Mouse (Mus musculus) stomach, embryonic 15.5 days (tissue): ENCODE measurements around the gene Gal3st3. TPM values are rescaled to one million over a fixed set of nuclear protein-coding genes. Genes with fewer than 3 reads are reported as not detected.

Experiments used
- ATAC-seq: fragments of 200-750 bp; cut with Nextera tagmentation; 2 replicates; pipeline ENCODE4 v1.8.0; 2017; ENCODE audit warnings: low read depth, moderate number of reproducible peaks, moderate TSS enrichment; ENCODE audit not compliant: insufficient read depth, low FRiP score
- H3K27ac ChIP-seq: fragments of 300-500 bp; sonication (generic); 2 replicates; pipeline ENCODE4 v1.5.1; 2015; ENCODE audit warnings: mild to moderate bottlenecking, inconsistent platforms
- H3K27me3 ChIP-seq: fragments of 300-500 bp; sonication (generic); replicated peaks from 2 replicates; pipeline ENCODE4 v1.6.1; 2015; ENCODE audit warnings: inconsistent platforms
- H3K36me3 ChIP-seq: fragments of 300-500 bp; sonication (generic); 2 replicates; pipeline ENCODE4 v1.6.1; 2015; ENCODE audit warnings: inconsistent platforms
- H3K4me1 ChIP-seq: fragments of 300-500 bp; sonication (generic); 2 replicates; pipeline ENCODE4 v1.6.1; 2015; ENCODE audit warnings: inconsistent platforms
- H3K4me2 ChIP-seq: fragments of 300-500 bp; sonication (generic); 2 replicates; pipeline ENCODE4 v1.6.1; 2015; ENCODE audit warnings: mild to moderate bottlenecking, inconsistent platforms
- H3K4me3 ChIP-seq: fragments of 300-500 bp; sonication (generic); replicated peaks from 2 replicates; pipeline ENCODE4 v1.5.1; 2015; ENCODE audit warnings: inconsistent platforms
- H3K9ac ChIP-seq: fragments of 300-500 bp; sonication (generic); 2 replicates; pipeline ENCODE4 v1.6.1; 2015; ENCODE audit warnings: inconsistent platforms
- H3K9me3 ChIP-seq: fragments of 300-500 bp; sonication (generic); 2 replicates; pipeline ENCODE4 v1.6.1; 2016; ENCODE audit warnings: inconsistent platforms
- WGBS: fragments of 180-500 bp; shearing (Covaris S2); methylation state at CpG from one replicate; pipeline ENCODE4 v1.1.7; 2015; 5-methylcytosine and 5-hydroxymethylcytosine counted together
- polyA plus RNA-seq: library from polyadenylated mRNA; unstranded; fragments of >200 nt; fragmentation: Nextera tagmentation; extraction: Ambion mirVana; gene quantifications from 2 replicates; pipeline ENCODE4 v1.2.1, GENCODE M21; 2015

Gene Gal3st3
- polyA plus RNA-seq, result 2.2 and 2.9 TPM in 2 replicates

- 8% methylated on average over 29 of the region's 32 CpGs for WGBS
- Histone ChIP-seq H3K9ac (peak within 1 kb of the TSS; percentile 30; the same call in 1 of the 2 replicates), H3K4me1 (peaks cover 13% of the 10 kb centered on the region; the same call in 1 of the 2 replicates), H3K4me3 (peak within 1 kb of the TSS; percentile 41), H3K27me3 (no peaks in the 10 kb centered on the region), H3K9me3 (no peaks in the 10 kb centered on the region), H3K27ac (no peak within 1 kb of the TSS), H3K4me2 (peak within 1 kb of the TSS; percentile 65), H3K36me3 (no peaks in the 10 kb centered on the region)
- no peak for ATAC-seq
These were observed at the start of gene Gal3st3 for GRCm38 (mm10) chr19:5297903-5298800. TSS of gene Gal3st3 (plus strand) at chr19:5298331.

- Histone ChIP-seq H3K9ac (no peak overlapping the region), H3K36me3 (no peaks in the 10 kb centered on the region), H3K27me3 (no peaks in the 10 kb centered on the region), H3K4me1 (no peaks in the 10 kb centered on the region; the same call in 1 of the 2 replicates), H3K4me2 (no peak overlapping the region), H3K27ac (peak overlapping the region; percentile 68; the same call in 1 of the 2 replicates), H3K4me3 (no peak overlapping the region), H3K9me3 (no peaks in the 10 kb centered on the region)
- no peak for ATAC-seq
- WGBS, result 35% methylated on average over 3 of the region's 3 CpGs
These were observed 41.0 kb upstream of the Gal3st3 start for GRCm38 (mm10) chr19:5257140-5257539.

- no peaks in the 10 kb centered on the region for H3K36me3 ChIP-seq
- H3K4me2 ChIP-seq, result no peak overlapping the region
- no peaks in the 10 kb centered on the region for H3K27me3 ChIP-seq
- no peaks in the 10 kb centered on the region for H3K9me3 ChIP-seq
- no peak overlapping the region for H3K4me3 ChIP-seq
- no peak overlapping the region for H3K27ac ChIP-seq
- 88% methylated on average over 5 of the region's 5 CpGs for WGBS
- peak; percentile 53; the same call in 1 of the 2 replicates for ATAC-seq
- H3K9ac ChIP-seq, result no peak overlapping the region
- H3K4me1 ChIP-seq, result peaks cover 5% of the 10 kb centered on the region; the same call in 1 of the 2 replicates
These were observed 31.1 kb upstream of the Gal3st3 start for GRCm38 (mm10) chr19:5267015-5267414.

GRCm38 (mm10) chr19:5268017-5268416, 30.1 kb upstream of the Gal3st3 start:
- H3K36me3 ChIP-seq, result no peaks in the 10 kb centered on the region
- H3K9ac ChIP-seq, result no peak overlapping the region
- no peaks in the 10 kb centered on the region for H3K9me3 ChIP-seq
- H3K27me3 ChIP-seq, result no peaks in the 10 kb centered on the region
- H3K4me2 ChIP-seq, result no peak overlapping the region
- peaks cover 5% of the 10 kb centered on the region; the same call in 1 of the 2 replicates for H3K4me1 ChIP-seq
- ATAC-seq, result no peak
- no peak overlapping the region for H3K4me3 ChIP-seq
- no peak overlapping the region for H3K27ac ChIP-seq

- Histone ChIP-seq H3K9ac (no peak overlapping the region), H3K4me1 (peaks cover 7% of the 10 kb centered on the region; the same call in 1 of the 2 replicates), H3K27ac (no peak overlapping the region), H3K4me3 (no peak overlapping the region), H3K36me3 (peaks cover under 1% of the 10 kb centered on the region; the same call in 1 of the 2 replicates), H3K27me3 (no peaks in the 10 kb centered on the region), H3K9me3 (no peaks in the 10 kb centered on the region), H3K4me2 (no peak overlapping the region)
- no peak for ATAC-seq
- WGBS, result 78% methylated on average over 3 of the region's 3 CpGs
These were observed 29.3 kb upstream of the Gal3st3 start for GRCm38 (mm10) chr19:5268875-5269274.

- Histone ChIP-seq H3K9me3 (no peaks in the 10 kb centered on the region), H3K36me3 (peaks cover 6% of the 10 kb centered on the region; the same call in 1 of the 2 replicates), H3K27ac (no peak overlapping the region), H3K9ac (no peak overlapping the region), H3K4me2 (no peak overlapping the region), H3K27me3 (no peaks in the 10 kb centered on the region), H3K4me3 (no peak overlapping the region), H3K4me1 (peaks cover 11% of the 10 kb centered on the region; the same call in 1 of the 2 replicates)
- no peak for ATAC-seq
- 75% methylated on average over 5 of the region's 5 CpGs for WGBS
These were observed 28.7 kb upstream of the Gal3st3 start for GRCm38 (mm10) chr19:5269392-5269791.

GRCm38 (mm10) chr19:5271430-5271829, 26.7 kb upstream of the Gal3st3 start:
- peak overlapping the region; percentile 92; the same call in 1 of the 2 replicates for H3K4me3 ChIP-seq
- peak overlapping the region; percentile 87 for H3K4me2 ChIP-seq
- H3K27me3 ChIP-seq, result no peaks in the 10 kb centered on the region
- WGBS, result 37% methylated on average over 1 of the region's 1 CpGs
- no peak overlapping the region for H3K27ac ChIP-seq
- no peak for ATAC-seq
- H3K9ac ChIP-seq, result 0 out of 2 replicates have a peak overlapping the region, but pooled peaks have one; percentile 88
- peaks cover 11% of the 10 kb centered on the region; the same call in 1 of the 2 replicates for H3K4me1 ChIP-seq
- no peaks in the 10 kb centered on the region for H3K9me3 ChIP-seq
- peaks cover 18% of the 10 kb centered on the region for H3K36me3 ChIP-seq

- no peaks in the 10 kb centered on the region for H3K27me3 ChIP-seq
- ATAC-seq, result peak; percentile 29
- peak overlapping the region; percentile 92 for H3K4me3 ChIP-seq
- H3K4me1 ChIP-seq, result peaks cover 11% of the 10 kb centered on the region; the same call in 1 of the 2 replicates
- H3K9me3 ChIP-seq, result no peaks in the 10 kb centered on the region
- peak overlapping the region; percentile 88 for H3K9ac ChIP-seq
- 1% methylated on average over 30 of the region's 30 CpGs for WGBS
- peak overlapping the region; percentile 90 for H3K27ac ChIP-seq
- H3K36me3 ChIP-seq, result peaks cover 21% of the 10 kb centered on the region
- H3K4me2 ChIP-seq, result peak overlapping the region; percentile 87
These were observed 25.8 kb upstream of the Gal3st3 start for GRCm38 (mm10) chr19:5272326-5272795.

GRCm38 (mm10) chr19:5272801-5273733, 25.1 kb upstream of the Gal3st3 start, which contains the start of gene Pacs1:
TSS of gene Pacs1 (minus strand) at chr19:5273119.
- WGBS, result under 1% methylated on average over 79 of the region's 97 CpGs
- H3K4me1 ChIP-seq, result peaks cover 11% of the 10 kb centered on the region; the same call in 1 of the 2 replicates
- H3K9ac ChIP-seq, result peak within 1 kb of the TSS; percentile 88
- peak within 1 kb of the TSS; percentile 92 for H3K4me3 ChIP-seq
- H3K36me3 ChIP-seq, result peaks cover 26% of the 10 kb centered on the region
- peak; percentile 91 for ATAC-seq
- H3K27ac ChIP-seq, result peak within 1 kb of the TSS; percentile 90
- peak within 1 kb of the TSS; percentile 87 for H3K4me2 ChIP-seq
- H3K27me3 ChIP-seq, result no peaks in the 10 kb centered on the region
- H3K9me3 ChIP-seq, result no peaks in the 10 kb centered on the region

- no peak for ATAC-seq
- Histone ChIP-seq H3K9ac (no peak overlapping the region), H3K36me3 (peaks cover 33% of the 10 kb centered on the region), H3K4me1 (peaks cover 11% of the 10 kb centered on the region; the same call in 1 of the 2 replicates), H3K4me2 (0 out of 2 replicates have a peak overlapping the region, but pooled peaks have one; percentile 87), H3K27ac (peak overlapping the region; percentile 90), H3K4me3 (no peak overlapping the region), H3K9me3 (no peaks in the 10 kb centered on the region), H3K27me3 (no peaks in the 10 kb centered on the region)
- whole genome bisulfite sequencing, result 65% methylated on average over 4 of the region's 4 CpGs
These were observed 24.2 kb upstream of the Gal3st3 start for GRCm38 (mm10) chr19:5273916-5274315.

- 90% methylated on average over 13 of the region's 13 CpGs for WGBS
- ATAC-seq, result no peak
- Histone ChIP-seq H3K9me3 (no peaks in the 10 kb centered on the region), H3K4me1 (peaks cover 11% of the 10 kb centered on the region; the same call in 1 of the 2 replicates), H3K27ac (peak overlapping the region; percentile 2; the same call in 1 of the 2 replicates), H3K9ac (no peak overlapping the region), H3K36me3 (peaks cover 40% of the 10 kb centered on the region), H3K4me2 (no peak overlapping the region), H3K27me3 (no peaks in the 10 kb centered on the region), H3K4me3 (no peak overlapping the region)
These were observed 23.5 kb upstream of the Gal3st3 start for GRCm38 (mm10) chr19:5274641-5275040.
